Comparison of ENCODE assay signal across 9 mouse cellular contexts in the genomic region with DNA sequence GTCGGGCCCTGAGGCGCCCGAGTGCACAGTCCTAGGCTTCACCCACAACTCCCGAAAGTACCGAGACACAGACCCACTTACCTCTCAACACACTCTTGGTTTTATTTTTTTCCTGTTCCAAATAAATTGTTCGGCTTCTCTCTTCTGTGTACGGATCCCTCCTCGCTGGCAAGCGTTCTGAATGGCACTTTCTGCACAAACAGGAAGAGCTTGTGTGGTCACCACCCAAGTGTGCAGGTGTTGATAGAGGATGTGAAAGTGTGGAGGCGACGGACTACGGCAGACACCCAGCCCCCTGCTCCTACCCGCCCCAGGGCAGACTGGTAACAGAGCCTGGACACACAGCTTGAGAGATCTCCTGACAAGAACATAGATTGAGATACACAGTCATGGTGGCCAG. TPM values are rescaled to one million over a fixed set of nuclear protein-coding genes. Genes with fewer than 3 reads are reported as not detected.
DNase-seq lines count a peak whose midpoint lies in the region; ATAC-seq and TF ChIP-seq lines count a peak whose summit lies in the region.
"Had no signal": no experiment of that assay in that cellular context is flagged by ENCODE, and none has a peak within 500 bp of the region (broad histone marks: within the 10 kb centered on the region; RNA-seq: fewer than 3 reads in every experiment).

A gene (minus strand): TSS at position 179 of the 400 bp plus-strand sequence.

- no peak within 1 kb of the TSS for H3K9ac ChIP-seq in heart, postnatal 0 days (replicated peaks; ENCODE audit: low read depth, low read length)

- no peaks in the 10 kb centered on the region for H3K4me1 ChIP-seq in heart, postnatal 0 days (ENCODE audit: control insufficient read depth, insufficient read depth)

- H3K4me3 ChIP-seq in heart, postnatal 0 days (ENCODE audit: low read depth, low read length), result no peak within 1 kb of the TSS; the same call in 1 of the 2 replicates

- H3K27me3 ChIP-seq in heart, postnatal 0 days (ENCODE audit: control insufficient read depth, insufficient read depth, low read length), result no peaks in the 10 kb centered on the region
- H3K27me3 ChIP-seq in splenic B cell, adult 2 months (ENCODE audit: control insufficient read depth, insufficient read depth, low read length, poor library complexity, severe bottlenecking), result no peaks in the 10 kb centered on the region
- H3K27me3 ChIP-seq: Patski had no signal

- H3K4me2 ChIP-seq in heart, postnatal 0 days (ENCODE audit: low read depth, low read length), result no peak within 1 kb of the TSS

- H3K36me3 ChIP-seq in heart, postnatal 0 days (replicated peaks; ENCODE audit: control insufficient read depth, insufficient read depth, low read length), result no peaks in the 10 kb centered on the region
- H3K36me3 ChIP-seq in splenic B cell, adult 2 months (ENCODE audit: control insufficient read depth, insufficient read depth, low read length, poor library complexity, severe bottlenecking), result no peaks in the 10 kb centered on the region

- no peaks in the 10 kb centered on the region for H3K9me3 ChIP-seq in heart, postnatal 0 days (replicated peaks; ENCODE audit: control insufficient read depth, low read length)

- TF ChIP-seq EP300 in heart, postnatal 0 days (IDR thresholded peaks at IDR 0.05; ENCODE audit: low read depth), result no peak

- H3K27ac ChIP-seq in heart, postnatal 0 days (ENCODE audit: low read depth), result peak within 1 kb of the TSS; percentile 20; the same call in 1 of the 2 replicates

- DNase-seq in heart, postnatal 0 days (ENCODE audit: low spot score), result no peak
- DNase-seq in heart, adult 8-10 months (ENCODE audit: low spot score), result no peak
- DNase-seq in T-cell, adult 2 months (ENCODE audit: low spot score), result peak; percentile 74
- peak; percentile 75 for DNase-seq in induced T-regulatory cell, adult 2 months (ENCODE audit: low read depth)
- peak; percentile 69 for DNase-seq in lung, postnatal 25 days (ENCODE audit: low spot score)
- peak; percentile 92 for DNase-seq in splenic B cell, adult 2 months (ENCODE audit: low read depth, low spot score)
- DNase-seq in yolk sac, embryonic 10.5 days (ENCODE audit: low spot score), result no peak
- DNase-seq in right cerebral cortex, postnatal 14 days, result no peak

- 72% methylated on average over 13 of the region's 13 CpGs for WGBS in heart, postnatal 0 days

- TF ChIP-seq CTCF in heart, postnatal 0 days (IDR thresholded peaks at IDR 0.05; ENCODE audit: low read depth), result no peak

- ATAC-seq in heart, postnatal 0 days (ENCODE audit: insufficient read depth, low read depth), result no peak
- ATAC-seq: Patski had no signal

RNA-seq across cellular contexts. Expression of the gene that starts here (rescaled TPM):
- total RNA-seq in heart, postnatal 0 days (2014; rRNA removed; ENCODE audit: low replicate concordance), result 1.9 and 4.9 TPM in 2 replicates
- polyA plus RNA-seq in heart, postnatal 0 days (2015; fragmentation: Nextera tagmentation; extraction: Ambion mirVana), result 0.80 and 1.1 TPM in 2 replicates
- total RNA-seq in heart, adult 8-10 months (2022), result 1 to 10 TPM; 1.4 to 2.4 (median 1.7) TPM

Comparison
In these comparisons a context has a peak if more than half of its experiments do, and no peak if none do; other contexts are left out.
1. DNase-seq: peak in T-cell, adult 2 months (single experiment), induced T-regulatory cell, adult 2 months (single experiment), lung, postnatal 25 days (single experiment) and splenic B cell, adult 2 months (single experiment); none in heart, postnatal 0 days (single experiment), heart, adult 8-10 months (single experiment), yolk sac, embryonic 10.5 days (single experiment) and right cerebral cortex, postnatal 14 days (single experiment).